Comparison of ENCODE assay signal across 8 mouse cellular contexts in the genomic region with DNA sequence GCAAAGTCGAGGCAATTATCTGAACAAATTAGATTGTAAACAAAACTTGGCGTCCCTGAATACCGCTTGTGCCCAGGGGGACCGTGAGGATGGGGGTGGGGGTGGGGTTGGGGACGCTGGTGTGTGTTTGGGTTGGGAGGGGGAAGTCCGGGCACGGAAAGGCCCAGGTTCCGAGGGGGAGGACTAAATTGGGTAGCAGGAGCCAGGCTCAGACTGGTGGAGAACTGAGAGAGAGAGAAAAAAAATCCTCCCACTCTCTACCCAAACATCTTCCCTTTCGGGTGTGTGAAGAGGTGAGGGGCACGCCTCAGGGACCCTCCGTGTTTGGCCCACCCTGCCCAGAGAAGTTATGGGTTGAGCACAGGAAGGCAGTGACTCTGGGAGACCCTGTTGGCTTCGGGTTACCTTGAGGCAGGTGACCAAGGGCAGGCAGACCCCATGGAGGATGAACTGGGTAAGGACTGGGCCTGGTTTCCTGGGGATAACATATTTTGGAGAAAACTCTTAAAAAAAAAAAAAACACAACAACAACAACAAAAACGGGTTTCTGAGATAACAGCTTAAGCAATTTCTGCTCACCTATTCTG. TPM values are rescaled to one million over a fixed set of nuclear protein-coding genes. Genes with fewer than 3 reads are reported as not detected.
DNase-seq lines count a peak whose midpoint lies in the region; ATAC-seq and TF ChIP-seq lines count a peak whose summit lies in the region.

No protein-coding gene starts in this region.

- H3K9me3 ChIP-seq in embryonic facial prominence, embryonic 13.5 days = no peaks in the 10 kb centered on the region
- H3K9me3 ChIP-seq in limb, embryonic 11.5 days (ENCODE audit: control insufficient read depth, low read length) = no peaks in the 10 kb centered on the region
- no peaks in the 10 kb centered on the region for H3K9me3 ChIP-seq in neural tube, embryonic 15.5 days (replicated peaks)

- H3K9ac ChIP-seq in embryonic facial prominence, embryonic 13.5 days = peak overlapping the region; percentile 95
- peak overlapping the region; percentile 95 for H3K9ac ChIP-seq in limb, embryonic 11.5 days (ENCODE audit: low read length)
- peak overlapping the region; percentile 24; the same call in 1 of the 2 replicates for H3K9ac ChIP-seq in neural tube, embryonic 15.5 days (replicated peaks)

- TF ChIP-seq POLR2A in lung, adult 2 months (IDR thresholded peaks at IDR 0.05; ENCODE audit: borderline replicate concordance, extremely low read depth, low read depth, low read length) = no peak

- DNase-seq in lung, adult 2 months = no peak
- DNase-seq in lung, postnatal 36 days = no peak
- DNase-seq in limb, embryonic 11.5 days (ENCODE audit: low spot score) = peak; percentile 54
- DNase-seq in right cerebral cortex, postnatal 25 days = no peak
- no peak for DNase-seq in adrenal gland, postnatal 14 days

- TF ChIP-seq CTCF in lung, adult 2 months (IDR thresholded peaks at IDR 0.05; ENCODE audit: insufficient read depth, low read length) = no peak

- peak overlapping the region; percentile 91 for H3K4me3 ChIP-seq in lung, adult 2 months (replicated peaks; ENCODE audit: extremely low read depth, low read depth, low read length)
- H3K4me3 ChIP-seq in embryonic facial prominence, embryonic 13.5 days = peak overlapping the region; percentile 97
- peak overlapping the region; percentile 95 for H3K4me3 ChIP-seq in limb, embryonic 11.5 days (ENCODE audit: low read depth, low read length)
- peak overlapping the region; percentile 77 for H3K4me3 ChIP-seq in neural tube, embryonic 15.5 days (replicated peaks)

- H3K4me1 ChIP-seq in lung, adult 2 months (ENCODE audit: control insufficient read depth, insufficient read depth, low read length) = peaks cover 5% of the 10 kb centered on the region
- peaks cover 31% of the 10 kb centered on the region for H3K4me1 ChIP-seq in embryonic facial prominence, embryonic 13.5 days
- H3K4me1 ChIP-seq in limb, embryonic 11.5 days (ENCODE audit: control insufficient read depth, insufficient read depth, low read length) = peaks cover 16% of the 10 kb centered on the region
- peaks cover 40% of the 10 kb centered on the region for H3K4me1 ChIP-seq in neural tube, embryonic 15.5 days

- no peak for ATAC-seq in embryonic facial prominence, embryonic 13.5 days (ENCODE audit: insufficient number of reproducible peaks, insufficient read depth, low FRiP score, low TSS enrichment, low read depth)
- ATAC-seq in limb, embryonic 11.5 days (ENCODE audit: insufficient number of reproducible peaks, low FRiP score, low TSS enrichment, low read depth) = peak; percentile 7; the same call in 1 of the 2 replicates
- no peak for ATAC-seq in neural tube, embryonic 15.5 days (ENCODE audit: low FRiP score)
- ATAC-seq in megakaryocyte progenitor cell, adult 5-6 weeks (replicated peaks; ENCODE audit: poor library complexity) = no peak

- H3K4me2 ChIP-seq in embryonic facial prominence, embryonic 13.5 days = peak overlapping the region; percentile 91
- peak overlapping the region; percentile 92 for H3K4me2 ChIP-seq in limb, embryonic 11.5 days (ENCODE audit: low read depth, severe bottlenecking)
- H3K4me2 ChIP-seq in neural tube, embryonic 15.5 days = peak overlapping the region; percentile 99

- H3K27ac ChIP-seq in embryonic facial prominence, embryonic 13.5 days = peak overlapping the region; percentile 91
- peak overlapping the region; percentile 91 for H3K27ac ChIP-seq in limb, embryonic 11.5 days (replicated peaks; ENCODE audit: low read depth, low read length)
- H3K27ac ChIP-seq in neural tube, embryonic 15.5 days (replicated peaks) = peak overlapping the region; percentile 85; the same call in 1 of the 2 replicates

- H3K27me3 ChIP-seq in embryonic facial prominence, embryonic 13.5 days = peaks cover 4% of the 10 kb centered on the region; the same call in 1 of the 2 replicates
- H3K27me3 ChIP-seq in limb, embryonic 11.5 days (ENCODE audit: control insufficient read depth, insufficient read depth, low read length) = peaks cover 10% of the 10 kb centered on the region
- peaks cover 39% of the 10 kb centered on the region for H3K27me3 ChIP-seq in neural tube, embryonic 15.5 days (replicated peaks)

- WGBS in lung, adult 2 months = 7% methylated on average over 13 of the region's 13 CpGs
- 2% methylated on average over 13 of the region's 13 CpGs for WGBS in embryonic facial prominence, embryonic 13.5 days
- WGBS in limb, embryonic 11.5 days = 1% methylated on average over 13 of the region's 13 CpGs
- 2% methylated on average over 13 of the region's 13 CpGs for WGBS in neural tube, embryonic 15.5 days

- H3K36me3 ChIP-seq in embryonic facial prominence, embryonic 13.5 days = no peaks in the 10 kb centered on the region
- no peaks in the 10 kb centered on the region for H3K36me3 ChIP-seq in limb, embryonic 11.5 days (ENCODE audit: control insufficient read depth, insufficient read depth, low read length)
- H3K36me3 ChIP-seq in neural tube, embryonic 15.5 days = no peaks in the 10 kb centered on the region

RNA-seq across cellular contexts. Expression of a gene that starts 1.0 kb away (rescaled TPM):
- polyA plus RNA-seq in lung, adult 2 months (2012; rRNA removed) = 100 and 117 TPM in 2 replicates
- 18.9 and 19.8 TPM in 2 replicates for polyA plus RNA-seq in embryonic facial prominence, embryonic 13.5 days (2015; fragmentation: Nextera tagmentation; extraction: Ambion mirVana)
- 30.5 and 30.7 TPM in 2 replicates for polyA plus RNA-seq in limb, embryonic 11.5 days (2014; fragmentation: Nextera tagmentation; extraction: Ambion mirVana)
- 30.3 and 31.9 TPM in 2 replicates for polyA plus RNA-seq in neural tube, embryonic 15.5 days (2015; fragmentation: Nextera tagmentation; extraction: Ambion mirVana)
- total RNA-seq in megakaryocyte progenitor cell, adult 5-6 weeks (2015) = 20.1 and 21.3 TPM in 2 replicates
- 3.2 and 4.0 TPM in 2 replicates for total RNA-seq in megakaryocyte progenitor cell, adult 5-6 weeks (2017)
- 20.6 and 28.1 TPM in 2 replicates for total RNA-seq in adrenal gland, postnatal 14 days (2021)

Comparison
In these comparisons a context has a peak if more than half of its experiments do, and no peak if none do; other contexts are left out.
1. H3K9ac ChIP-seq: peak in every context shown above with its lines; median percentile 95 in embryonic facial prominence, embryonic 13.5 days; 95 in limb, embryonic 11.5 days; 24 in neural tube, embryonic 15.5 days.